ENCODE assay signal across 9 mouse cellular contexts in the genomic region with DNA sequence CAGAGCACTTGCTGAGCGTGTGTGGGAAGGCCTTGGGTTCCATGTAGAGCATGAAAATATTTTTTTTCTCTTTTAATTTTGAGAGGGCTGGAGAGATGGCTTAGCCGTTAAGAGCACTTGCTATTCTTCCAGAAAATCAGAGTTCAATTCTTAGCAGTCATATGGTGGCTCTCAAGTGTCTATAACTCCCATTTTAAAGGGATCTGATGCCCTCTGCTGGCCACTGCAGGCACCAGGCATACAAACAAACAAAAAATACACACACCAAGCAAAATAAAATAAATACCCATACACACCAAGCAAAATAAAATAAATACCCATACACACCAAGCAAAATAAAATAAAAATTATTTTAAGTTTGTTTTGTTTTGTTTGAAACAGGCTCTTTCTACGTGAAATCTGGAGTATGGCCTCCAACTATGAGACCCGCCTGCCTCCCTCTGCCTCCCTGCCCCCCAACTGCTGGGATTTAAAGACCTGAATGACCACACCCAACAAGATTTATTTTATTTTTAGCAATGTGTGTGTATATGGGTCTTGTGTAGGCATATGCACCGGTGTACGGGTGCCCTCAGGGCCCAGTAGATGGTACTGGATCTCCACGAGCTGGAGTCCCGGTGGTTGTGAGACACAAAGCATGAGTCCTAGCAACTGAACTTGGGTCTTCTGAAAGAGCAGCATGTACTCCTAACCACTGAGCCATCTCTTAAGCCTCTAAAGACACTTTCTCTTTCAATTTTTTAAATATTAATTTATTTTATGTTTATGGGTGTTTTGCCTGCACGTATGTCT. TPM values are rescaled to one million over a fixed set of nuclear protein-coding genes. Genes with fewer than 3 reads are reported as not detected.
A peak's percentile ranks its signal among the peaks of the same experiment; 100 is the strongest.
DNase-seq lines count a peak whose midpoint lies in the region; ATAC-seq and TF ChIP-seq lines count a peak whose summit lies in the region.
"Had no signal": no experiment of that assay in that cellular context is flagged by ENCODE, and none has a peak within 500 bp of the region (broad histone marks: within the 10 kb centered on the region; RNA-seq: fewer than 3 reads in every experiment).

No protein-coding gene starts in this region.

- H3K27ac ChIP-seq in midbrain, postnatal 0 days (ENCODE audit: low read depth, low read length) = no peak overlapping the region

- H3K36me3 ChIP-seq in midbrain, postnatal 0 days (ENCODE audit: insufficient read depth, low read length) = no peaks in the 10 kb centered on the region

- peak; percentile 46 to 65 for DNase-seq in heart, postnatal 36 days
- DNase-seq in heart, adult 8-10 months (ENCODE audit: low spot score) = no peak
- DNase-seq in urinary bladder, postnatal 25 days (ENCODE audit: low spot score) = peak; percentile 54
- no peak for DNase-seq in urinary bladder, postnatal 4 days (ENCODE audit: low spot score in 2 of 2)
- peak; percentile 62 to 75 for DNase-seq in cerebellum, postnatal 36 days
- DNase-seq in large intestine, adult 2 months (ENCODE audit: low read depth, low spot score) = peak; percentile 28
- DNase-seq in midbrain, postnatal 0 days (ENCODE audit: low spot score) = peak; percentile 81

- WGBS in large intestine, adult 2 months = 60% methylated on average over 9 of the region's 9 CpGs
- WGBS in midbrain, postnatal 0 days = 72% methylated on average over 9 of the region's 9 CpGs

- intact Hi-C loops in heart, postnatal 36 days (cut with DNase I) = loop anchor here (1.0 to 5.0 kb wide), 3 partner anchors 27 to 82 kb away; no protein-coding TSS in a partner anchor

- H3K4me3 ChIP-seq in midbrain, postnatal 0 days (ENCODE audit: low read depth, low read length) = no peak overlapping the region

- no peak overlapping the region for H3K9ac ChIP-seq in midbrain, postnatal 0 days (replicated peaks; ENCODE audit: low read length, poor library complexity, severe bottlenecking)

- peak; percentile 85 for TF ChIP-seq CTCF in midbrain, postnatal 0 days (IDR thresholded peaks at IDR 0.05)

- H3K9me3 ChIP-seq in midbrain, postnatal 0 days (ENCODE audit: low read length) = no peaks in the 10 kb centered on the region

- ATAC-seq in midbrain, postnatal 0 days (ENCODE audit: low FRiP score) = no peak
- no peak for ATAC-seq in erythroid progenitor cell, adult 5-6 weeks (replicated peaks; ENCODE audit: low FRiP score, poor library complexity, severe bottlenecking)

- H3K4me2 ChIP-seq in midbrain, postnatal 0 days (ENCODE audit: low read depth, low read length, poor library complexity, severe bottlenecking) = no peak overlapping the region

- no peaks in the 10 kb centered on the region for H3K27me3 ChIP-seq in midbrain, postnatal 0 days (ENCODE audit: insufficient read depth, low read length)

- H3K4me1 ChIP-seq in midbrain, postnatal 0 days (ENCODE audit: insufficient read depth, low read length) = no peaks in the 10 kb centered on the region

RNA-seq across cellular contexts. Expression of gene Eno1, which starts 16.8 kb away (rescaled TPM):
- total RNA-seq in heart, postnatal 36 days (2021) = 100 to 1,000 TPM; 106 to 108 TPM
- 100 to 1,000 TPM; 110 to 133 (median 121) TPM for total RNA-seq in heart, adult 8-10 months (2022)
- 341 and 516 TPM in 2 replicates for polyA plus RNA-seq in large intestine, adult 2 months (2012; rRNA removed)
- 438 and 440 TPM in 2 replicates for total RNA-seq in midbrain, postnatal 0 days (2014; rRNA removed)
- 1,069 and 1,129 TPM in 2 replicates for polyA plus RNA-seq in midbrain, postnatal 0 days (2015; fragmentation: Nextera tagmentation; extraction: Ambion mirVana)
- total RNA-seq in erythroid progenitor cell, adult 5-6 weeks (2015; ENCODE audit: low replicate concordance) = 79.6 and 121 TPM in 2 replicates
- total RNA-seq in erythroid progenitor cell, adult 5-6 weeks (2017; ENCODE audit: low replicate concordance) = 21.2 and 44.2 TPM in 2 replicates

RNA-seq across cellular contexts. Expression of gene Car6, which starts 18.6 kb away (rescaled TPM):
- total RNA-seq in heart, postnatal 36 days (2021) = not detected
- under 1 TPM in 1 of 4 experiments, not detected in 3; 0.29 TPM for total RNA-seq in heart, adult 8-10 months (2022)
- not detected in 2 replicates for polyA plus RNA-seq in large intestine, adult 2 months (2012; rRNA removed)
- not detected in 2 replicates for total RNA-seq in midbrain, postnatal 0 days (2014; rRNA removed)
- not detected in 2 replicates for polyA plus RNA-seq in midbrain, postnatal 0 days (2015; fragmentation: Nextera tagmentation; extraction: Ambion mirVana)
- total RNA-seq in erythroid progenitor cell, adult 5-6 weeks (2015; ENCODE audit: low replicate concordance) = not detected in 2 replicates
- not detected in 2 replicates for total RNA-seq in erythroid progenitor cell, adult 5-6 weeks (2017; ENCODE audit: low replicate concordance)
- total RNA-seq: layer of hippocampus, postnatal 25 days had no signal

Comparison
In these comparisons a context has a peak if more than half of its experiments do, and no peak if none do; other contexts are left out.
1. DNase-seq: peak in heart, postnatal 36 days (2 of 2), urinary bladder, postnatal 25 days (single experiment), cerebellum, postnatal 36 days (2 of 2), large intestine, adult 2 months (single experiment) and midbrain, postnatal 0 days (single experiment); none in heart, adult 8-10 months (single experiment) and urinary bladder, postnatal 4 days (0 of 2).